Mouse (Mus musculus): ENCODE results near the gene Pald1. TPM values are rescaled to one million over a fixed set of nuclear protein-coding genes. Genes with fewer than 3 reads are reported as not detected.
A peak's percentile ranks its signal among the peaks of the same experiment; 100 is the strongest.

Pald1 gene
- polyA plus RNA-seq, 1 experiment from 2014 or later, result 47.5 TPM

GRCm38 (mm10) chr10:61277918-61278674, 105.2 kb downstream of the Pald1 start:
- no peak overlapping the region for H3K4me2 ChIP-seq
- no peaks in the 10 kb centered on the region for H3K9me3 ChIP-seq (ENCODE audit: low read depth, low read length)
- H3K36me3 ChIP-seq (ENCODE audit: insufficient read depth), result no peaks in the 10 kb centered on the region
- H3K4me1 ChIP-seq (ENCODE audit: insufficient read depth), result no peaks in the 10 kb centered on the region
- no peak overlapping the region for H3K4me3 ChIP-seq (ENCODE audit: low read depth, low read length)
- ATAC-seq (ENCODE audit: insufficient read depth), result no peak
- H3K27me3 ChIP-seq (ENCODE audit: insufficient read depth, low read length), result no peaks in the 10 kb centered on the region
- TF ChIP-seq CTCF (IDR thresholded peaks at IDR 0.05; ENCODE audit: low read depth), result no peak
- no peak overlapping the region for H3K27ac ChIP-seq (ENCODE audit: low read depth)
- no peak overlapping the region for H3K9ac ChIP-seq
- peak; percentile 42 for DNase-seq
- 53% methylated on average over 14 of the region's 14 CpGs for WGBS

- WGBS, result 90% methylated on average over 6 of the region's 6 CpGs
These were observed 106.3 kb downstream of the Pald1 start for GRCm38 (mm10) chr10:61277051-61277450.

GRCm38 (mm10) chr10:61275669-61276110, 107.6 kb downstream of the Pald1 start:
- Histone ChIP-seq H3K9ac (no peak overlapping the region), H3K4me1 (ENCODE audit: insufficient read depth) (no peaks in the 10 kb centered on the region), H3K4me2 (no peak overlapping the region), H3K27ac (ENCODE audit: low read depth) (no peak overlapping the region), H3K9me3 (ENCODE audit: low read depth, low read length) (no peaks in the 10 kb centered on the region), H3K4me3 (ENCODE audit: low read depth, low read length) (no peak overlapping the region), H3K36me3 (ENCODE audit: insufficient read depth) (no peaks in the 10 kb centered on the region), H3K27me3 (ENCODE audit: insufficient read depth, low read length) (no peaks in the 10 kb centered on the region)
- WGBS, result 1% methylated on average over 5 of the region's 5 CpGs
- DNase-seq (peak; percentile 83), ATAC-seq (ENCODE audit: insufficient read depth) (peak; percentile 36; the same call in 1 of the 2 replicates)
- TF ChIP-seq CTCF (IDR thresholded peaks at IDR 0.05; ENCODE audit: low read depth), result peak; percentile 87

More at GRCm38 (mm10) chr10:61277051-61277450, 106.3 kb downstream of the Pald1 start:
- no peaks in the 10 kb centered on the region for H3K9me3 ChIP-seq (ENCODE audit: low read depth, low read length)
- no peak for DNase-seq
- no peak for TF ChIP-seq CTCF (IDR thresholded peaks at IDR 0.05; ENCODE audit: low read depth)
- H3K27me3 ChIP-seq (ENCODE audit: insufficient read depth, low read length), result no peaks in the 10 kb centered on the region
- no peaks in the 10 kb centered on the region for H3K4me1 ChIP-seq (ENCODE audit: insufficient read depth)
- no peak overlapping the region for H3K9ac ChIP-seq
- no peak overlapping the region for H3K27ac ChIP-seq (ENCODE audit: low read depth)
- ATAC-seq (ENCODE audit: insufficient read depth), result no peak
- no peaks in the 10 kb centered on the region for H3K36me3 ChIP-seq (ENCODE audit: insufficient read depth)
- no peak overlapping the region for H3K4me3 ChIP-seq (ENCODE audit: low read depth, low read length)
- H3K4me2 ChIP-seq, result no peak overlapping the region

- no peak overlapping the region for H3K9ac ChIP-seq
- H3K27ac ChIP-seq (ENCODE audit: low read depth), result no peak overlapping the region
- no peak overlapping the region for H3K4me3 ChIP-seq (ENCODE audit: low read depth, low read length)
- WGBS, result 61% methylated on average over 2 of the region's 2 CpGs
- ATAC-seq (ENCODE audit: insufficient read depth), result no peak
- no peaks in the 10 kb centered on the region for H3K36me3 ChIP-seq (ENCODE audit: insufficient read depth)
- H3K4me2 ChIP-seq, result no peak overlapping the region
- no peaks in the 10 kb centered on the region for H3K9me3 ChIP-seq (ENCODE audit: low read depth, low read length)
- no peaks in the 10 kb centered on the region for H3K27me3 ChIP-seq (ENCODE audit: insufficient read depth, low read length)
- no peak for TF ChIP-seq CTCF (IDR thresholded peaks at IDR 0.05; ENCODE audit: low read depth)
- H3K4me1 ChIP-seq (ENCODE audit: insufficient read depth), result no peaks in the 10 kb centered on the region
- DNase-seq, result peak; percentile 64
These were observed 108.8 kb downstream of the Pald1 start for GRCm38 (mm10) chr10:61274532-61274931.

- Histone ChIP-seq H3K27me3 (ENCODE audit: insufficient read depth, low read length) (no peaks in the 10 kb centered on the region), H3K4me2 (peak overlapping the region; percentile 97), H3K4me1 (ENCODE audit: insufficient read depth) (no peaks in the 10 kb centered on the region), H3K9me3 (ENCODE audit: low read depth, low read length) (no peaks in the 10 kb centered on the region), H3K9ac (peak overlapping the region; percentile 72), H3K27ac (ENCODE audit: low read depth) (peak overlapping the region; percentile 3; the same call in 1 of the 2 replicates), H3K4me3 (ENCODE audit: low read depth, low read length) (peak overlapping the region; percentile 58), H3K36me3 (ENCODE audit: insufficient read depth) (no peaks in the 10 kb centered on the region)
- ATAC-seq (ENCODE audit: insufficient read depth), result peak; percentile 5; the same call in 1 of the 2 replicates
- peak; percentile 23 for DNase-seq
- 50% methylated on average over 7 of the region's 7 CpGs for WGBS
- TF ChIP-seq CTCF (IDR thresholded peaks at IDR 0.05; ENCODE audit: low read depth), result no peak
These were observed 109.5 kb downstream of the Pald1 start for GRCm38 (mm10) chr10:61273844-61274215.

- Histone ChIP-seq H3K27ac (ENCODE audit: low read depth) (peak within 1 kb of the TSS; percentile 3; the same call in 1 of the 2 replicates), H3K4me2 (peak within 1 kb of the TSS; percentile 97), H3K4me3 (ENCODE audit: low read depth, low read length) (peak within 1 kb of the TSS; percentile 58), H3K27me3 (ENCODE audit: insufficient read depth, low read length) (no peaks in the 10 kb centered on the region), H3K36me3 (ENCODE audit: insufficient read depth) (no peaks in the 10 kb centered on the region), H3K4me1 (ENCODE audit: insufficient read depth) (no peaks in the 10 kb centered on the region), H3K9ac (peak within 1 kb of the TSS; percentile 72), H3K9me3 (ENCODE audit: low read depth, low read length) (no peaks in the 10 kb centered on the region)
- ATAC-seq (ENCODE audit: insufficient read depth) (peak; percentile 79), DNase-seq (peak; percentile 77)
- WGBS, result 2% methylated on average over 59 of the region's 75 CpGs
- TF ChIP-seq CTCF (IDR thresholded peaks at IDR 0.05; ENCODE audit: low read depth), result no peak
These were observed 110.1 kb downstream of the Pald1 start, which contains the start of gene Adamts14 for GRCm38 (mm10) chr10:61273081-61273843. Gene Adamts14, minus strand, starts transcription at chr10:61273438.

GRCm38 (mm10) chr10:61272631-61273030, 110.7 kb downstream of the Pald1 start:
- Histone ChIP-seq H3K27me3 (ENCODE audit: insufficient read depth, low read length) (no peaks in the 10 kb centered on the region), H3K36me3 (ENCODE audit: insufficient read depth) (no peaks in the 10 kb centered on the region), H3K4me1 (ENCODE audit: insufficient read depth) (no peaks in the 10 kb centered on the region), H3K9ac (peak overlapping the region; percentile 72), H3K9me3 (ENCODE audit: low read depth, low read length) (no peaks in the 10 kb centered on the region), H3K4me2 (peak overlapping the region; percentile 97), H3K4me3 (ENCODE audit: low read depth, low read length) (peak overlapping the region; percentile 58), H3K27ac (ENCODE audit: low read depth) (peak overlapping the region; percentile 3; the same call in 1 of the 2 replicates)
- 25% methylated on average over 5 of the region's 5 CpGs for WGBS
- DNase-seq, result no peak
- no peak for ATAC-seq (ENCODE audit: insufficient read depth)
- TF ChIP-seq CTCF (IDR thresholded peaks at IDR 0.05; ENCODE audit: low read depth), result no peak

All from lung, embryonic 14.5 days (tissue).